Mouse (Mus musculus): ENCODE results near the gene Ndufb7.

DNA sequence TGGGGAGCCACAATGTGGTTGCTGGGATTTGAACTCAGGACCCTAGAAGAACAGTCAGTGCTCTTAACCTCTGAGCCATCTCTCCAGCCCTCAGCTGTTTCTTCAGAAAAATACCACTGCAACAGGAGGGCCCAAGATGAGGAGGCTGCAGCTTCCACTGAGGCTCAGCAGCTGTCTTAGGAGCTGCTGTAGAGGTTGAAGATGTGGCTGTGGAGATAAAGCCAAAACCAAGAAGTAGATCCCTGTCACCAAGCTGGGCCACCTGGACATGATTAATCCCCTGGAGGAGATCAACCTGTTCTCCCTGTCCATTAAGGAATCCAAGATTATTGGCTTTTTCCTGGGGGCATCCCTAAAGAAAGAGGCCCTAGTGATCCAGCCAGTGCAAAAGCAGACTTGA is 33.3 kb downstream of the Ndufb7 start:
- TF ChIP-seq MYOG (IDR thresholded peaks at IDR 0.05; ENCODE audit: control insufficient read depth, extremely low read depth, insufficient read length) (no peak), CTCF (IDR thresholded peaks at IDR 0.05; ENCODE audit: control insufficient read depth, insufficient read depth, insufficient read length) (no peak), MAX (IDR thresholded peaks at IDR 0.05) (no peak), MYOD1 (IDR thresholded peaks at IDR 0.05; ENCODE audit: control insufficient read depth, insufficient read length, low read depth) (no peak), USF1 (IDR thresholded peaks at IDR 0.05; ENCODE audit: low read depth) (no peak)

Measured in C2C12 (cell line).